Mouse (Mus musculus): ENCODE results near the gene Mid1. TPM values are rescaled to one million over a fixed set of nuclear protein-coding genes. Genes with fewer than 3 reads are reported as not detected.
A peak's percentile ranks its signal among the peaks of the same experiment; 100 is the strongest.
"Not testable (repeated sequence)": the region's sequence is repeated elsewhere in the genome, so short reads cannot be mapped to it uniquely, and the experiment has no call there.

Mid1 gene
- polyA plus RNA-seq, 2 experiments = 12.5 to 17.3 TPM

GRCm38 (mm10) chrX:169972791-169973494, 287.9 kb downstream of the Mid1 start:
- Histone ChIP-seq H3K36me3 (ENCODE audit: control insufficient read depth, insufficient read depth, low read length) (peaks cover 10% of the 10 kb centered on the region; the same call in 1 of the 2 replicates), H3K4me1 (ENCODE audit: control insufficient read depth, insufficient read depth, low read length) (peaks cover 11% of the 10 kb centered on the region; the same call in 1 of the 2 replicates)
- DNase-seq (ENCODE audit: low spot score); H3K9ac ChIP-seq (ENCODE audit: low read depth, low read length, severe bottlenecking); H3K27me3 ChIP-seq (ENCODE audit: control insufficient read depth, insufficient read depth, low read length); H3K4me3 ChIP-seq (replicated peaks; ENCODE audit: low read length); H3K4me2 ChIP-seq (replicated peaks; ENCODE audit: low read depth, low read length, severe bottlenecking); ATAC-seq (ENCODE audit: low FRiP score, low read depth); H3K27ac ChIP-seq (replicated peaks; ENCODE audit: low read depth, low read length); H3K9me3 ChIP-seq (ENCODE audit: control insufficient read depth, low read length): not testable (repeated sequence)
- 72% methylated on average over 6 of the region's 6 CpGs for WGBS

GRCm38 (mm10) chrX:169973806-169974205, 288.8 kb downstream of the Mid1 start:
- H3K4me3 ChIP-seq (replicated peaks; ENCODE audit: low read length); H3K27me3 ChIP-seq (ENCODE audit: control insufficient read depth, insufficient read depth, low read length); H3K9me3 ChIP-seq (ENCODE audit: control insufficient read depth, low read length); ATAC-seq (ENCODE audit: low FRiP score, low read depth); H3K27ac ChIP-seq (replicated peaks; ENCODE audit: low read depth, low read length); H3K4me2 ChIP-seq (replicated peaks; ENCODE audit: low read depth, low read length, severe bottlenecking); H3K9ac ChIP-seq (ENCODE audit: low read depth, low read length, severe bottlenecking); DNase-seq (ENCODE audit: low spot score): not testable (repeated sequence)
- Histone ChIP-seq H3K4me1 (ENCODE audit: control insufficient read depth, insufficient read depth, low read length) (peaks cover 11% of the 10 kb centered on the region; the same call in 1 of the 2 replicates), H3K36me3 (ENCODE audit: control insufficient read depth, insufficient read depth, low read length) (peaks cover 16% of the 10 kb centered on the region; the same call in 1 of the 2 replicates)
- 68% methylated on average over 3 of the region's 3 CpGs for WGBS

GRCm38 (mm10) chrX:169974456-169974855, 289.5 kb downstream of the Mid1 start:
- 58% methylated on average over 4 of the region's 4 CpGs for WGBS
- H3K4me2 ChIP-seq (replicated peaks; ENCODE audit: low read depth, low read length, severe bottlenecking); DNase-seq (ENCODE audit: low spot score); H3K9me3 ChIP-seq (ENCODE audit: control insufficient read depth, low read length); H3K27ac ChIP-seq (replicated peaks; ENCODE audit: low read depth, low read length); H3K9ac ChIP-seq (ENCODE audit: low read depth, low read length, severe bottlenecking); H3K27me3 ChIP-seq (ENCODE audit: control insufficient read depth, insufficient read depth, low read length); H3K4me3 ChIP-seq (replicated peaks; ENCODE audit: low read length): not testable (repeated sequence)
- H3K4me1 ChIP-seq (ENCODE audit: control insufficient read depth, insufficient read depth, low read length) = peaks cover 11% of the 10 kb centered on the region; the same call in 1 of the 2 replicates
- peaks cover 16% of the 10 kb centered on the region; the same call in 1 of the 2 replicates for H3K36me3 ChIP-seq (ENCODE audit: control insufficient read depth, insufficient read depth, low read length)
- 0 out of 2 replicates have a peak, but pooled peaks have one; percentile 3 for ATAC-seq (ENCODE audit: low FRiP score, low read depth)

GRCm38 (mm10) chrX:169974974-169975373, 290.0 kb downstream of the Mid1 start:
- H3K36me3 ChIP-seq (ENCODE audit: control insufficient read depth, insufficient read depth, low read length) = peaks cover 19% of the 10 kb centered on the region; the same call in 1 of the 2 replicates
- H3K9ac ChIP-seq (ENCODE audit: low read depth, low read length, severe bottlenecking); H3K27ac ChIP-seq (replicated peaks; ENCODE audit: low read depth, low read length); H3K4me3 ChIP-seq (replicated peaks; ENCODE audit: low read length); H3K27me3 ChIP-seq (ENCODE audit: control insufficient read depth, insufficient read depth, low read length); DNase-seq (ENCODE audit: low spot score); H3K9me3 ChIP-seq (ENCODE audit: control insufficient read depth, low read length); H3K4me2 ChIP-seq (replicated peaks; ENCODE audit: low read depth, low read length, severe bottlenecking): not testable (repeated sequence)
- peaks cover 11% of the 10 kb centered on the region; the same call in 1 of the 2 replicates for H3K4me1 ChIP-seq (ENCODE audit: control insufficient read depth, insufficient read depth, low read length)
- ATAC-seq (ENCODE audit: low FRiP score, low read depth) = peak; percentile 45
- WGBS = 37% methylated on average over 6 of the region's 6 CpGs

- Histone ChIP-seq H3K4me1 (ENCODE audit: control insufficient read depth, insufficient read depth, low read length) (peaks cover 11% of the 10 kb centered on the region; the same call in 1 of the 2 replicates), H3K36me3 (ENCODE audit: control insufficient read depth, insufficient read depth, low read length) (peaks cover 19% of the 10 kb centered on the region)
- not testable (repeated sequence) for H3K27ac ChIP-seq (replicated peaks; ENCODE audit: low read depth, low read length); ATAC-seq (ENCODE audit: low FRiP score, low read depth); DNase-seq (ENCODE audit: low spot score); H3K4me3 ChIP-seq (replicated peaks; ENCODE audit: low read length); H3K27me3 ChIP-seq (ENCODE audit: control insufficient read depth, insufficient read depth, low read length); H3K9ac ChIP-seq (ENCODE audit: low read depth, low read length, severe bottlenecking); H3K4me2 ChIP-seq (replicated peaks; ENCODE audit: low read depth, low read length, severe bottlenecking); H3K9me3 ChIP-seq (ENCODE audit: control insufficient read depth, low read length)
- WGBS = 72% methylated on average over 3 of the region's 3 CpGs
These were observed 290.7 kb downstream of the Mid1 start for GRCm38 (mm10) chrX:169975681-169976131.

GRCm38 (mm10) chrX:169976340-169976739, 291.3 kb downstream of the Mid1 start:
- H3K27me3 ChIP-seq (ENCODE audit: control insufficient read depth, insufficient read depth, low read length); DNase-seq (ENCODE audit: low spot score); H3K27ac ChIP-seq (replicated peaks; ENCODE audit: low read depth, low read length); H3K4me3 ChIP-seq (replicated peaks; ENCODE audit: low read length); H3K9ac ChIP-seq (ENCODE audit: low read depth, low read length, severe bottlenecking); H3K4me2 ChIP-seq (replicated peaks; ENCODE audit: low read depth, low read length, severe bottlenecking); H3K9me3 ChIP-seq (ENCODE audit: control insufficient read depth, low read length); ATAC-seq (ENCODE audit: low FRiP score, low read depth): not testable (repeated sequence)
- H3K36me3 ChIP-seq (ENCODE audit: control insufficient read depth, insufficient read depth, low read length) = peaks cover 19% of the 10 kb centered on the region
- H3K4me1 ChIP-seq (ENCODE audit: control insufficient read depth, insufficient read depth, low read length) = peaks cover 11% of the 10 kb centered on the region; the same call in 1 of the 2 replicates
- 76% methylated on average over 5 of the region's 5 CpGs for WGBS

GRCm38 (mm10) chrX:169977856-169978435, 292.9 kb downstream of the Mid1 start:
- not testable (repeated sequence) for DNase-seq (ENCODE audit: low spot score); H3K4me3 ChIP-seq (replicated peaks; ENCODE audit: low read length); ATAC-seq (ENCODE audit: low FRiP score, low read depth); H3K9ac ChIP-seq (ENCODE audit: low read depth, low read length, severe bottlenecking); H3K27me3 ChIP-seq (ENCODE audit: control insufficient read depth, insufficient read depth, low read length); H3K4me2 ChIP-seq (replicated peaks; ENCODE audit: low read depth, low read length, severe bottlenecking); H3K9me3 ChIP-seq (ENCODE audit: control insufficient read depth, low read length); H3K27ac ChIP-seq (replicated peaks; ENCODE audit: low read depth, low read length)
- Histone ChIP-seq H3K36me3 (ENCODE audit: control insufficient read depth, insufficient read depth, low read length) (peaks cover 28% of the 10 kb centered on the region), H3K4me1 (ENCODE audit: control insufficient read depth, insufficient read depth, low read length) (peaks cover 11% of the 10 kb centered on the region; the same call in 1 of the 2 replicates)
- WGBS = 85% methylated on average over 7 of the region's 7 CpGs
